Mouse (Mus musculus): Measurements from ENCODE around the gene Fance. TPM values are rescaled to one million over a fixed set of nuclear protein-coding genes. Genes with fewer than 3 reads are reported as not detected.
A peak's percentile ranks its signal among the peaks of the same experiment; 100 is the strongest.
"Not testable (repeated sequence)": the region's sequence is repeated elsewhere in the genome, so short reads cannot be mapped to it uniquely, and the experiment has no call there.

Gene Fance
- polyA plus RNA-seq, 1 experiment from 2014 or later, result 22.5 TPM

DNA sequence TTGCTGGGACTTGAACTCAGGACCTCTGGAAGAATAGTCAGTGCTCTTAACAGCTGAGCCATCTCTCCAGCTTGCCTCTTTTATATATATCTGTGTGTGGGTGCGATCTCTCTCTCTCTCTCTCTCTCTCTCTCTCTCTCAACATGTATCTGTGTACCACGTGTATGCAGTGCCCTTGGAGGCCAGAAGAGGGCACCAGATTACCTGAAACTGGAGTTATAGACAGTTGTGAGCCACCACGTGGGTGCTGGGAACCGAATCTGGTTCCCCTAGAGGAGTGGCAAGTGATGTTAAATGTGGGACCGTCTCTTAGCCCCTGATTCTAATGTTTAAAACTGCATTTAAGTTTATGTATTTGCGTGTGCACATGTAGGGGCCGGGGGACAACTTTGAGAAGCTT, 11.1 kb downstream of the Fance start:
- not testable (repeated sequence) for ATAC-seq (ENCODE audit: low FRiP score); H3K9ac ChIP-seq (ENCODE audit: low read depth, low read length); H3K9me3 ChIP-seq (ENCODE audit: control insufficient read depth, low read length); H3K4me3 ChIP-seq (ENCODE audit: low read depth, low read length); H3K27ac ChIP-seq (ENCODE audit: low read depth, low read length); H3K27me3 ChIP-seq (ENCODE audit: control insufficient read depth, insufficient read depth, low read length); H3K36me3 ChIP-seq (ENCODE audit: control insufficient read depth, insufficient read depth, low read length); H3K4me2 ChIP-seq (replicated peaks; ENCODE audit: low read depth, low read length); H3K4me1 ChIP-seq (replicated peaks; ENCODE audit: control insufficient read depth, insufficient read depth, low read length); DNase-seq (ENCODE audit: low spot score)
- 94% methylated on average over 7 of the region's 7 CpGs for WGBS

DNA sequence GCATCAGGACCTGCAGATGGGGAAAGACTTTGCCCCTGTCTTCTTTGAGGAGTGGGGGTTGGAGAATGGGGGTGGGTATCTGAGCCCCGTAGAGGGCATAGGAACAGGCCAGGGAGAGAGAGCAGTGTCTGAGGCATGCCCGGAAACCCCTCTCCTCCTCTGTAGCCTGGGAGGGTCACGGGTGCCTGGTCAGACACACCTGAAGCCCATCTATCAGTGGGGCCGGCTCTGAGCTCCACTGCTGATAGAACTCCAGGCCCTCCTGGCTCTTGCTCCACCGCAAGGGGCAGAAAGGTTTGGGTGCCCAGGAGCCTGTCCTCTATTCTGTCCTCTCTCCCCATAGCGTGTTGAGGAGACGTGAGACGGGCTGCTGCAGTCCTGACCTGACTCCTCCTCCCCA, 12.4 kb downstream of the Fance start:
- H3K27ac ChIP-seq (ENCODE audit: low read depth, low read length), result no peak overlapping the region
- WGBS, result 90% methylated on average over 8 of the region's 8 CpGs
- no peak overlapping the region for H3K9ac ChIP-seq (ENCODE audit: low read depth, low read length)
- no peak overlapping the region for H3K4me3 ChIP-seq (ENCODE audit: low read depth, low read length)
- H3K9me3 ChIP-seq (ENCODE audit: control insufficient read depth, low read length), result no peaks in the 10 kb centered on the region
- no peak overlapping the region for H3K4me2 ChIP-seq (replicated peaks; ENCODE audit: low read depth, low read length)
- DNase-seq (ENCODE audit: low spot score), result no peak
- H3K4me1 ChIP-seq (replicated peaks; ENCODE audit: control insufficient read depth, insufficient read depth, low read length), result peaks cover 2% of the 10 kb centered on the region; the same call in 1 of the 2 replicates
- H3K27me3 ChIP-seq (ENCODE audit: control insufficient read depth, insufficient read depth, low read length), result no peaks in the 10 kb centered on the region
- no peak for ATAC-seq (ENCODE audit: low FRiP score)
- H3K36me3 ChIP-seq (ENCODE audit: control insufficient read depth, insufficient read depth, low read length), result no peaks in the 10 kb centered on the region

- 81% methylated on average over 3 of the region's 3 CpGs for WGBS
- 0 out of 2 replicates have a peak, but pooled peaks cover 3% of the 10 kb centered on the region for H3K36me3 ChIP-seq (ENCODE audit: control insufficient read depth, insufficient read depth, low read length)
- H3K27ac ChIP-seq (ENCODE audit: low read depth, low read length), result no peak overlapping the region
- no peaks in the 10 kb centered on the region for H3K9me3 ChIP-seq (ENCODE audit: control insufficient read depth, low read length)
- H3K4me1 ChIP-seq (replicated peaks; ENCODE audit: control insufficient read depth, insufficient read depth, low read length), result peaks cover 2% of the 10 kb centered on the region; the same call in 1 of the 2 replicates
- H3K27me3 ChIP-seq (ENCODE audit: control insufficient read depth, insufficient read depth, low read length), result no peaks in the 10 kb centered on the region
- ATAC-seq (ENCODE audit: low FRiP score) (no peak), DNase-seq (ENCODE audit: low spot score) (no peak)
- H3K4me3 ChIP-seq (ENCODE audit: low read depth, low read length), result no peak overlapping the region
- H3K9ac ChIP-seq (ENCODE audit: low read depth, low read length), result no peak overlapping the region
- H3K4me2 ChIP-seq (replicated peaks; ENCODE audit: low read depth, low read length), result no peak overlapping the region
Observed at GRCm38 (mm10) chr17:28326951-28327350, 13.6 kb downstream of the Fance start.

GRCm38 (mm10) chr17:28327673-28328325, 14.5 kb downstream of the Fance start:
- Histone ChIP-seq H3K27ac (ENCODE audit: low read depth, low read length) (peak overlapping the region; percentile 94), H3K9me3 (ENCODE audit: control insufficient read depth, low read length) (no peaks in the 10 kb centered on the region), H3K4me3 (ENCODE audit: low read depth, low read length) (peak overlapping the region; percentile 94), H3K9ac (ENCODE audit: low read depth, low read length) (peak overlapping the region; percentile 63), H3K27me3 (ENCODE audit: control insufficient read depth, insufficient read depth, low read length) (no peaks in the 10 kb centered on the region), H3K36me3 (ENCODE audit: control insufficient read depth, insufficient read depth, low read length) (0 out of 2 replicates have a peak, but pooled peaks cover 3% of the 10 kb centered on the region), H3K4me2 (replicated peaks; ENCODE audit: low read depth, low read length) (peak overlapping the region; percentile 96), H3K4me1 (replicated peaks; ENCODE audit: control insufficient read depth, insufficient read depth, low read length) (peaks cover 2% of the 10 kb centered on the region; the same call in 1 of the 2 replicates)
- ATAC-seq (ENCODE audit: low FRiP score) (peak; percentile 55; the same call in 1 of the 2 replicates), DNase-seq (ENCODE audit: low spot score) (peak; percentile 44)
- WGBS, result 13% methylated on average over 22 of the region's 22 CpGs

DNA sequence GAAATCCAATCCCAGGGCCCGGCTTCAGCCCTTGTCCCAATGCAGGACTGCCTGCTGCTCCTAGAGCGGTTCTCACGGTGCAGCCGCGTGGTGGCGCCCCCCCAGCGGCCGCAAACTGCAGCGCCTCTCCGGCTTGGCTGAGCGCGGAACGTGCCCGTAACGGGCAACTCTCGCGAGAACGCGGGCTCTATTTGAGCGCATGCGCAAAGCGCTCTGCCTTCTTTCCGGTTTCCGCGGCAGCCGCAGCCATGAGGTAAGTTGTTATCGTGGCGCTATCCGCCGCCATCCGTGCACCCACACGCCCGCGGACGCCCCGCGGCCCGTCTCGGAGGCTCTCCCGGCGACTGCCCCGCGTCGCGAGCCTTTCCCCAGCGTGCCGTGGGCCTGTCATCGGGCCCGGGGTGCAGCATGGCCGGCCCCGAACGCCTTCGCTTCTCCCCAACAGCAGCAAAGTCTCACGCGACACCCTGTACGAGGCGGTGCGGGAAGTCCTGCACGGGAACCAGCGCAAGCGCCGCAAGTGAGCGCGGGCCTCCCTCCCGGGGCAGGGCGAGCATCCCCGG, 15.1 kb downstream of the Fance start, which contains the start of gene Rpl10a:
Gene Rpl10a (plus strand): TSS at position 106 of the 563 bp plus-strand sequence.
- Histone ChIP-seq H3K27ac (ENCODE audit: low read depth, low read length) (peak within 1 kb of the TSS; percentile 94), H3K4me2 (replicated peaks; ENCODE audit: low read depth, low read length) (peak within 1 kb of the TSS; percentile 96), H3K4me1 (replicated peaks; ENCODE audit: control insufficient read depth, insufficient read depth, low read length) (peaks cover 5% of the 10 kb centered on the region; the same call in 1 of the 2 replicates), H3K9ac (ENCODE audit: low read depth, low read length) (peak within 1 kb of the TSS; percentile 98), H3K27me3 (ENCODE audit: control insufficient read depth, insufficient read depth, low read length) (no peaks in the 10 kb centered on the region), H3K4me3 (ENCODE audit: low read depth, low read length) (peak within 1 kb of the TSS; percentile 94), H3K36me3 (ENCODE audit: control insufficient read depth, insufficient read depth, low read length) (0 out of 2 replicates have a peak, but pooled peaks cover 3% of the 10 kb centered on the region), H3K9me3 (ENCODE audit: control insufficient read depth, low read length) (no peaks in the 10 kb centered on the region)
- DNase-seq (ENCODE audit: low spot score) (peak; percentile 99), ATAC-seq (ENCODE audit: low FRiP score) (peak; percentile 90)
- WGBS, result under 1% methylated on average over 67 of the region's 67 CpGs

GRCm38 (mm10) chr17:28328946-28329345, 15.6 kb downstream of the Fance start:
- H3K27me3 ChIP-seq (ENCODE audit: control insufficient read depth, insufficient read depth, low read length), result no peaks in the 10 kb centered on the region
- no peaks in the 10 kb centered on the region for H3K9me3 ChIP-seq (ENCODE audit: control insufficient read depth, low read length)
- peak overlapping the region; percentile 94 for H3K27ac ChIP-seq (ENCODE audit: low read depth, low read length)
- peak; percentile 4; the same call in 1 of the 2 replicates for ATAC-seq (ENCODE audit: low FRiP score)
- under 1% methylated on average over 25 of the region's 25 CpGs for WGBS
- peak overlapping the region; percentile 98 for H3K9ac ChIP-seq (ENCODE audit: low read depth, low read length)
- peak overlapping the region; percentile 94 for H3K4me3 ChIP-seq (ENCODE audit: low read depth, low read length)
- 0 out of 2 replicates have a peak, but pooled peaks cover 3% of the 10 kb centered on the region for H3K36me3 ChIP-seq (ENCODE audit: control insufficient read depth, insufficient read depth, low read length)
- peaks cover 5% of the 10 kb centered on the region; the same call in 1 of the 2 replicates for H3K4me1 ChIP-seq (replicated peaks; ENCODE audit: control insufficient read depth, insufficient read depth, low read length)
- H3K4me2 ChIP-seq (replicated peaks; ENCODE audit: low read depth, low read length), result peak overlapping the region; percentile 96
- no peak for DNase-seq (ENCODE audit: low spot score)

- 12% methylated on average over 4 of the region's 4 CpGs for WGBS
- Histone ChIP-seq H3K9me3 (ENCODE audit: control insufficient read depth, low read length) (no peaks in the 10 kb centered on the region), H3K36me3 (ENCODE audit: control insufficient read depth, insufficient read depth, low read length) (0 out of 2 replicates have a peak, but pooled peaks cover 3% of the 10 kb centered on the region), H3K9ac (ENCODE audit: low read depth, low read length) (peak overlapping the region; percentile 98), H3K4me2 (replicated peaks; ENCODE audit: low read depth, low read length) (peak overlapping the region; percentile 96), H3K27me3 (ENCODE audit: control insufficient read depth, insufficient read depth, low read length) (no peaks in the 10 kb centered on the region), H3K4me1 (replicated peaks; ENCODE audit: control insufficient read depth, insufficient read depth, low read length) (peaks cover 5% of the 10 kb centered on the region; the same call in 1 of the 2 replicates), H3K4me3 (ENCODE audit: low read depth, low read length) (peak overlapping the region; percentile 94), H3K27ac (ENCODE audit: low read depth, low read length) (no peak overlapping the region)
- ATAC-seq (ENCODE audit: low FRiP score), result no peak
- DNase-seq (ENCODE audit: low spot score), result peak; percentile 29
Observed at GRCm38 (mm10) chr17:28329503-28330231, 16.3 kb downstream of the Fance start.

GRCm38 (mm10) chr17:28330232-28330546, 16.9 kb downstream of the Fance start:
- no peak for DNase-seq (ENCODE audit: low spot score)
- ATAC-seq (ENCODE audit: low FRiP score), result no peak
- Histone ChIP-seq H3K9ac (ENCODE audit: low read depth, low read length) (peak overlapping the region; percentile 98; the same call in 1 of the 2 replicates), H3K4me2 (replicated peaks; ENCODE audit: low read depth, low read length) (peak overlapping the region; percentile 96), H3K4me1 (replicated peaks; ENCODE audit: control insufficient read depth, insufficient read depth, low read length) (peaks cover 5% of the 10 kb centered on the region; the same call in 1 of the 2 replicates), H3K9me3 (ENCODE audit: control insufficient read depth, low read length) (no peaks in the 10 kb centered on the region), H3K27me3 (ENCODE audit: control insufficient read depth, insufficient read depth, low read length) (no peaks in the 10 kb centered on the region), H3K4me3 (ENCODE audit: low read depth, low read length) (peak overlapping the region; percentile 94), H3K36me3 (ENCODE audit: control insufficient read depth, insufficient read depth, low read length) (0 out of 2 replicates have a peak, but pooled peaks cover 3% of the 10 kb centered on the region), H3K27ac (ENCODE audit: low read depth, low read length) (no peak overlapping the region)
- 50% methylated on average over 2 of the region's 2 CpGs for WGBS

Data from hindbrain, embryonic 11.5 days (tissue).